Comparison of ENCODE assay signal across 25 mouse cellular contexts in the genomic region with DNA sequence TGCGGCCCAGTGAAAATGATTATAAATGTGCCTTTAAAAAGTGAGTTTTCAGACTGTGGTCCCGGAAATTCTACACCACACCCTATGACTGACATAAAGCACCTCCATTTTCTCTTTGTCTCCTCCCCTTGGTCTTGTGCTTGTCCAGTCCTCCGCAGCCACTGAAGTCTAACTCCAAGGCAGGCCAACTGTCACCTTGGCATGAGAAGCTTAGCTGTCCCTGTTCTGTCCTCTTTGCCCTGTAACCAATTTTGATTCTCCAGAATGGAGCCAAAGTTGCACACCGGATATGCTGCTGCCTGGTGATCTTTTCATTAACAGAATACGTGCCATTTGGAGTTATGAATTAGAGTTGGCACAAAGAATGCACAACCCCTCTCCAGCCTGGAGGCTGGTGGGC.
"Had no signal": no experiment of that assay in that cellular context is flagged by ENCODE, and none has a peak within 500 bp of the region (broad histone marks: within the 10 kb centered on the region; RNA-seq: fewer than 3 reads in every experiment).

No protein-coding gene starts in this region.

- H3K9ac ChIP-seq: embryonic facial prominence, embryonic 12.5 days; embryonic facial prominence, embryonic 13.5 days; embryonic facial prominence, embryonic 15.5 days; forebrain, embryonic 12.5 days; forebrain, embryonic 13.5 days; forebrain, embryonic 15.5 days; forebrain, postnatal 0 days had no signal

- H3K4me2 ChIP-seq: embryonic facial prominence, embryonic 12.5 days; embryonic facial prominence, embryonic 13.5 days; embryonic facial prominence, embryonic 15.5 days; forebrain, embryonic 12.5 days; forebrain, embryonic 13.5 days; forebrain, embryonic 15.5 days had no signal

- H3K27me3 ChIP-seq: embryonic facial prominence, embryonic 12.5 days; embryonic facial prominence, embryonic 13.5 days; embryonic facial prominence, embryonic 15.5 days; forebrain, embryonic 12.5 days; forebrain, embryonic 13.5 days; forebrain, embryonic 15.5 days had no signal

- H3K4me3 ChIP-seq: embryonic facial prominence, embryonic 10.5 days; embryonic facial prominence, embryonic 12.5 days; embryonic facial prominence, embryonic 13.5 days; embryonic facial prominence, embryonic 15.5 days; erythroblast, embryonic 14.5 days; forebrain, embryonic 10.5 days; forebrain, embryonic 12.5 days; forebrain, embryonic 13.5 days; forebrain, embryonic 15.5 days; gastrocnemius, adult 2 months; heart, adult 2 months; heart, embryonic 10.5 days had no signal

- H3K9me3 ChIP-seq: embryonic facial prominence, embryonic 10.5 days; embryonic facial prominence, embryonic 12.5 days; embryonic facial prominence, embryonic 13.5 days; embryonic facial prominence, embryonic 15.5 days; forebrain, embryonic 10.5 days; forebrain, embryonic 12.5 days; forebrain, embryonic 13.5 days; forebrain, embryonic 15.5 days; heart, embryonic 10.5 days had no signal

- H3K27ac ChIP-seq: embryonic facial prominence, embryonic 10.5 days; embryonic facial prominence, embryonic 12.5 days; embryonic facial prominence, embryonic 13.5 days; embryonic facial prominence, embryonic 15.5 days; forebrain, embryonic 10.5 days; forebrain, embryonic 12.5 days; forebrain, embryonic 13.5 days; forebrain, embryonic 15.5 days; gastrocnemius, adult 2 months; heart, adult 2 months; heart, embryonic 10.5 days had no signal

- H3K4me1 ChIP-seq: embryonic facial prominence, embryonic 10.5 days; embryonic facial prominence, embryonic 12.5 days; embryonic facial prominence, embryonic 13.5 days; embryonic facial prominence, embryonic 15.5 days; forebrain, embryonic 12.5 days had no signal

- H3K36me3 ChIP-seq: embryonic facial prominence, embryonic 10.5 days; embryonic facial prominence, embryonic 12.5 days; embryonic facial prominence, embryonic 13.5 days; embryonic facial prominence, embryonic 15.5 days; forebrain, embryonic 10.5 days; forebrain, embryonic 12.5 days; forebrain, embryonic 15.5 days; heart, embryonic 10.5 days had no signal

- DNase-seq: cerebellum, adult 8-10 months; cerebellum, adult 9-11 months; cerebellum, postnatal 36 days; embryo, embryonic 11 days; forebrain, postnatal 0 days; gastrocnemius, adult 2 months; gastrocnemius, postnatal 10 days; gastrocnemius, postnatal 14 days; gastrocnemius, postnatal 25 days; gastrocnemius, postnatal 36 days; heart, adult 11 months; heart, adult 18-20 months; heart, adult 2 months had no signal

- ATAC-seq: forebrain, embryonic 13.5 days; forebrain, embryonic 14.5 days; forebrain, embryonic 15.5 days; forebrain, embryonic 16.5 days; forebrain, postnatal 0 days had no signal
